Mouse (Mus musculus) heart, embryonic 16.5 days (tissue): Measurements from ENCODE around the gene C2cd4a. TPM values are rescaled to one million over a fixed set of nuclear protein-coding genes. Genes with fewer than 3 reads are reported as not detected.

Source experiments
- ATAC-seq: fragments of 200-750 bp; cut with Nextera tagmentation; replicated peaks from 2 replicates; pipeline ENCODE4 v1.8.0; 2017; ENCODE audit warnings: moderate number of reproducible peaks; ENCODE audit not compliant: insufficient read depth, low FRiP score; ENCODE audit errors: extremely low read depth
- H3K27ac ChIP-seq: fragments of 300-500 bp; sonication (generic); 2 replicates; pipeline ENCODE4 v1.5.1; 2014; ENCODE audit warnings: mild to moderate bottlenecking, low read length, control low read depth, moderate library complexity
- H3K27me3 ChIP-seq: fragments of 300-500 bp; sonication (generic); 2 replicates; pipeline ENCODE4 v1.6.1; 2014; ENCODE audit warnings: low read length, mixed read lengths; ENCODE audit not compliant: control insufficient read depth, insufficient read depth
- H3K36me3 ChIP-seq: fragments of 300-500 bp; sonication (generic); 2 replicates; pipeline ENCODE4 v1.6.1; 2014; ENCODE audit not compliant: control insufficient read depth, insufficient read depth
- H3K4me1 ChIP-seq: fragments of 300-500 bp; sonication (generic); 2 replicates; pipeline ENCODE4 v1.6.1; 2014; ENCODE audit warnings: low read length, mixed read lengths; ENCODE audit not compliant: control insufficient read depth, insufficient read depth
- H3K4me2 ChIP-seq: fragments of 300-500 bp; sonication (generic); 2 replicates; pipeline ENCODE4 v1.6.1; 2014; ENCODE audit warnings: low read depth, mild to moderate bottlenecking, control low read depth, low read length
- H3K4me3 ChIP-seq: fragments of 300-500 bp; sonication (generic); 2 replicates; pipeline ENCODE4 v1.5.1; 2014; ENCODE audit warnings: mild to moderate bottlenecking, control low read depth, low read length
- H3K9ac ChIP-seq: fragments of 300-500 bp; sonication (generic); 2 replicates; pipeline ENCODE4 v1.6.1; 2014; ENCODE audit warnings: low read length, control low read depth
- H3K9me3 ChIP-seq: fragments of 300-500 bp; sonication (generic); replicated peaks from 2 replicates; pipeline ENCODE4 v1.6.1; 2016; ENCODE audit warnings: low read length; ENCODE audit not compliant: control insufficient read depth
- WGBS: fragments of 180-500 bp; shearing (Covaris S2); extraction: QIAGEN DNeasy Blood & Tissue Kit; methylation state at CpG from one replicate; pipeline ENCODE4 v1.1.7; 2014; 5-methylcytosine and 5-hydroxymethylcytosine counted together
- polyA plus RNA-seq: library from polyadenylated mRNA; unstranded; fragments of >200 nt; fragmentation: Nextera tagmentation; extraction: Ambion mirVana; gene quantifications from 2 replicates; pipeline ENCODE4 v1.2.1, GENCODE M21; 2015

Gene C2cd4a
- polyA plus RNA-seq: 0.10 and 0.16 TPM in 2 replicates

DNA sequence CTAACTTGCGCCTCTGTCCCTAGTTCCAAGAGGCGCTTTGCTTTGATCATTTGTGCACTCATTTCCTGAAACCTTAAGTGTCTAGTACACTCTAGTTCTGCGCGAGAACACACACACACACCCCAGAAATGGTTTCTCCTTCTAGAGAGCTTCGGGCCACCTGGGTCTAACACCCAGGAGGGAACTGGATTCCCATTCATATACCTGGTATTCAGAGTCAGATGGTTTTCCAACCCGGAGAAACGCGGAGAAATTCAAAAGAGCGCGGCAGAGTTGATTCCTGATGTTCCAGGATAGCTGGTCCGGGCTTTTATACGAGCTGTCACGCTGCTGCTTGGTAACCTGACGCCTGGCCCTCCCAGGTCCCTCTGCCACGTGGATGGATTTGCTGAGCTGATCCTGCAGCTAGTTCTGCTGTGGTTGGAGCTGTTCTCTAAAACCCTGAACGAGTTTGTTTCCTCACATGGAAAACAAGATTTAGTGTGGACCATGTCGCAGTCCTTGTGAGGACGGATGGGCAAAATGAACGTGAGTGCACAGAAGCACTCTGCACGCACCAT is at the start of gene C2cd4a:
TSS of gene C2cd4a (minus strand) at position 285 of the 560 bp plus-strand sequence.
- Histone ChIP-seq H3K27ac (no peak within 1 kb of the TSS), H3K9ac (peak within 1 kb of the TSS; percentile 70), H3K36me3 (no peaks in the 10 kb centered on the region), H3K4me3 (peak within 1 kb of the TSS; percentile 64), H3K9me3 (peaks cover 3% of the 10 kb centered on the region; the same call in 1 of the 2 replicates), H3K4me2 (peak within 1 kb of the TSS; percentile 93), H3K27me3 (peaks cover 38% of the 10 kb centered on the region), H3K4me1 (peaks cover 8% of the 10 kb centered on the region; the same call in 1 of the 2 replicates)
- ATAC-seq: no peak
- WGBS: 7% methylated on average over 20 of the region's 20 CpGs

DNA sequence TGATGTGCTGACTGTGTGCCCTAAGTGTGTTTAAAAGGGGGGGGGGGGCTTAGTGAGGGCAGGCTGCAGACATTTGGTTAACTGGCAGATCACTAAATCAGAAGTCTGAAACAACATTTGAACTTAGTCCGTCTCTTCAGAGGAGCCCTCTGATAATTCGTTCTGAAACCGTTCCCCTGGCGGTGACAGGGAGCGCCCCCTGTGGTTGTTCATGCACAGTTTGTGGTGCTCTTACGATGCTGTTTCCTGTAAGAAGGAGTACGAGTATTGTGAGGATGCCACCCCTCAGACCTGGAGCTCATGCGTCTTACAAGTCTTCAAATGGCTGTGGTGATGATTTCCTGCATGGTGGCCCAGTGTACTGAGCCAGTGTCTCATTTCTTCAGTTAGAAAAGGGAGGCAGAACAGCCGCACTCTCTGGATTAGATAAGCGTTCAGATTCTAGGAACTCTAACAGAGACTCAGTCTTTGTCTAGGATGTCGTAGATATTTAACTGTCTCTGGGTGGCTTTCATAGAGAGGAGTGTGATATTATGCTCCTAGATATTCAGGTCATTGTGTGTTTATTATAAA is 46.2 kb upstream of the C2cd4a start:
- H3K27ac ChIP-seq: no peak overlapping the region
- H3K27me3 ChIP-seq: no peaks in the 10 kb centered on the region
- H3K4me3 ChIP-seq: no peak overlapping the region
- H3K4me2 ChIP-seq: no peak overlapping the region
- ATAC-seq: no peak
- H3K36me3 ChIP-seq: peaks cover 10% of the 10 kb centered on the region; the same call in 1 of the 2 replicates
- H3K4me1 ChIP-seq: no peaks in the 10 kb centered on the region
- no peaks in the 10 kb centered on the region for H3K9me3 ChIP-seq
- WGBS: 88% methylated on average over 11 of the region's 11 CpGs
- no peak overlapping the region for H3K9ac ChIP-seq

DNA sequence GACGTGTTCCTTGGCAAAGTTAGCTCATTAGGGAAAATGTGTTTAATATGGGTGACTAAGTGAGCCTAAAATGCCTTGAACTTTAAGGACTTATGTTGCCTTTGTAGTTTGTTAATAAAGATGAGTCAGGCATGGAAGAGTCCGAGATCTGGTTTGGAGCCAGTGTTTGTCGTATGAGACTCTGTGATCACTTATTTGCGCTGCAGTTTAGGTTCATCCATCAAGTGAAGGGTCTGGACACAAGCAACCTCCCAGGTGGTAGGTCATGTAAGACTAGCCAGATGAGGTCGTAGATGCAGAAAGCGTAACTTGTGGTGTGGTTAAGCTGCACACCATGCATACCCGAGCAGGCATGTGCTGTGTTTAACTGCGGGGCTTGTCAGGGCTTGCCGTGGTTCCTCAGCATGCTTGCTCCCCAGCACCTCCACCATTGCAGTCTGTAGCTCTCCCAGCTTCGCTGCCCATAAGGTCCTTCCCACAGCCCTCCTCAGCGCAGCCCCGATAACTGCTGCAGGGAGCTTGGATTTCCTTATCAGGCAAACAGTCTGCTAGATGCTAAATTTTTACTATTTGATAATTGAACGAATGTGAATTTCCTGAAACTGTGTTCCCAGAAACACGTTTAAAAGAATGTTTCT is 45.1 kb upstream of the C2cd4a start:
- H3K4me3 ChIP-seq: no peak overlapping the region
- H3K4me2 ChIP-seq: no peak overlapping the region
- H3K4me1 ChIP-seq: no peaks in the 10 kb centered on the region
- WGBS: 77% methylated on average over 14 of the region's 14 CpGs
- H3K9me3 ChIP-seq: no peaks in the 10 kb centered on the region
- H3K27ac ChIP-seq: no peak overlapping the region
- H3K36me3 ChIP-seq: peaks cover 10% of the 10 kb centered on the region; the same call in 1 of the 2 replicates
- ATAC-seq: no peak
- no peaks in the 10 kb centered on the region for H3K27me3 ChIP-seq
- no peak overlapping the region for H3K9ac ChIP-seq

DNA sequence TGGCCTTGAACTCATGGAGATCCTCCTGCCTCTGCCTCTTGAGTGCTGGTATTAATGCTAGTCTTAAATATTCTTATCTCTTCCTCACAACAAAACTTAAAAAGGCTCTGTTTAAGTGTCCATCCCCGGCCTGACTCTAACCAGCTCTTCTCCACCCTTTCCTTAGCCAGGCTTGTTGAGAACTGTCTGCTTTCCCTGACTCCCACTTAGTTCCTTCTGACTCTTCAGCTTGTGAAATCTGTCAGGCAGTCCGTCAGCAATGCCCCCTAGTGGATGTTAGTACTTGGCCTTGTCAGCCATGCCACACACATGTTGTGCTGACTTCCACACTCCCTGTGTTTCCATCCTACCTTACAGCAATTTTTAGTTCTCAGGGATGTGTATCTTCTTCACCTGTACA is 43.2 kb upstream of the C2cd4a start:
- H3K4me1 ChIP-seq: no peaks in the 10 kb centered on the region
- ATAC-seq: no peak
- WGBS: 48% methylated on average over 2 of the region's 2 CpGs
- no peak overlapping the region for H3K4me3 ChIP-seq
- H3K36me3 ChIP-seq: peaks cover 5% of the 10 kb centered on the region; the same call in 1 of the 2 replicates
- H3K27me3 ChIP-seq: no peaks in the 10 kb centered on the region
- no peaks in the 10 kb centered on the region for H3K9me3 ChIP-seq
- no peak overlapping the region for H3K4me2 ChIP-seq
- no peak overlapping the region for H3K27ac ChIP-seq
- H3K9ac ChIP-seq: no peak overlapping the region

DNA sequence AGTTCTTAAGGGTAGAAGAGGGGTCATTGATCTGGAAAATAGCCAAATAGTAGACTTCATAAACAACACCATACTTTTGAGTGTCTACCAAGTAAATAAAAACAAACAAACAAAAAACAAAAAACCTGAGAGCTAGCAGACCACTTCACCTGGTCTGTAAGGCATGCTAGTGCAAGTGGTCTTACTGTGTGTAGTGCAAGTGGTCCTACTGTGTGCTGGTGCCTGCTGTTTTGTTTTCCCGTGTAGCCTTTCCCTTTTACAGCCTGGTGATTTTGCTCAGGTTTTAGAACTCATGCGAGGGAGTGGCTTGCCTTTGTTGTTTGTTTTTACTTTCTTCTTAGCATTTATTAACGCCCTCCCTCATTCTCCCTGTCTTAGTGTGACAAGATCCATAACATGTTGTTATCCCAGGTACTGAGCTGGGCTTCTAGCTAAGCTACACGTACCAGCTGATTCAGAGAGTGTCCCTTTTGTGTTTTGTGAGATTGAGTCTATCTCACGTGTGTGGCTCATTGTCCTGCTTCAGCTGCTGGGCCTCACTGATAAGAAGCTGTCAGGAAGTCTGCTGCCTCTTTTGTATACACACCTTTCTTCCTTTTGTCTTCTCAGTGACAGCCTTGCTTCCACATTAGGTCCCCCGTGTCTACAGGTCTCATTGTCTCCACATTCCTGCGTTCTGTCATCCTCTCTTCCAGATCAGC is 42.5 kb upstream of the C2cd4a start:
- no peaks in the 10 kb centered on the region for H3K4me1 ChIP-seq
- no peaks in the 10 kb centered on the region for H3K27me3 ChIP-seq
- no peak for ATAC-seq
- 62% methylated on average over 7 of the region's 7 CpGs for WGBS
- H3K9ac ChIP-seq: no peak overlapping the region
- 0 out of 2 replicates have a peak, but pooled peaks cover 5% of the 10 kb centered on the region for H3K36me3 ChIP-seq
- H3K4me2 ChIP-seq: no peak overlapping the region
- no peaks in the 10 kb centered on the region for H3K9me3 ChIP-seq
- no peak overlapping the region for H3K27ac ChIP-seq
- H3K4me3 ChIP-seq: no peak overlapping the region

DNA sequence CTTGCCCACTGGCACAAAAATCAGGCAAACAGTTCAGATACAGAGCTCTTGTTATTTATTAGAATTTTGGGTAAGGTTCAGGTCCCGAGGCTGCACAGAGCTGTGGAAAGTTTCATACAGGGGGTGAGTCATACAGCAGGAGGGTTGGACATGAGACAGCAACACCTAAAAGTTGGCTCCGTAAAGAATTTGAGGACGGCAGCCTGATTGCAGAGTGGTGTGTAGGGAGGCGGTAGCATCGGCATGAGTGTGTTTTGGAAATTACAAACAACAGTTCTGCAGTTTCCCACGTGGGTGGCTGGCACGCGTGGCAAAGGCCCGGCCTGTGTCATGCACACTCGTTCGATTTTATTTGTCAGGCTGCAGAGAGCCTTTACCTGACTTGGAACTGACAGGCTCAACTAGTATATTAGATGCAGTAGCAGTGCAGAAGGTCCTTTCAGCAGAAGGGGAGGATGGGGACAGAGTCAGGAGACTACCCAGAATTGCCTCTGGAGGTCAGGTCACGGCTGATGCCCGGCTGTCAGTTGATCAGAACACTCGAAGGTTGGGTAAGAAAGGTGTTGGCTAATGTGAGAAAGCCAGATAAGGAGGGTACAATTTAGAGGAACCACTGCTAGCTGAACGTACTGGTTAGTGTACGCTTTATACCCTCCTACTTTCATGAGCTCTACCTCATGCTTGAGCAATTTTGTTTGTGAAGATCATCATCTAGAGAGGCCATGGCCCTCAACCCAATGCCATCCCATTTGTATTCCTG is 37.7 kb upstream of the C2cd4a start:
- no peaks in the 10 kb centered on the region for H3K9me3 ChIP-seq
- no peak overlapping the region for H3K27ac ChIP-seq
- H3K4me1 ChIP-seq: no peaks in the 10 kb centered on the region
- H3K36me3 ChIP-seq: no peaks in the 10 kb centered on the region
- 70% methylated on average over 16 of the region's 16 CpGs for WGBS
- H3K27me3 ChIP-seq: no peaks in the 10 kb centered on the region
- no peak overlapping the region for H3K4me2 ChIP-seq
- ATAC-seq: no peak
- no peak overlapping the region for H3K9ac ChIP-seq
- no peak overlapping the region for H3K4me3 ChIP-seq

DNA sequence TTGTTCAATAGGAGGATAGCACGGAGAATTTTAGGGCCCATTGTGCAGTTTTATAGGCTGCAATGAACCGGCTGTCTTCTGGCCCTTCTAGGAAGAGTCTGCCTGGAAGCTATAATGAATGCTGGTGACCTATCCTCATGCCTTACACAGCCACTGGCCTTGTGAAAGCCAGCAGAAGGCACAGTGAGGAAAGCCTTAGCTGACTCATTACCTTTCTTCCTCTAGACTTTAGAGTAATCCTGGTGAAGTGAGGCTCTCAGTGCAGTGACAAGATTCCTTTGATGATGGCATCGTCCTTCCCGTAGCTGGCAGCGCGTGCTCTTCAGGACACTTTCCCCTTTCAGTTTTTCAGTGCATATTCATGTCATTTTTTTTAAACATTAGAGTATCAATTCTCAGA is 35.3 kb upstream of the C2cd4a start:
- Histone ChIP-seq H3K4me2 (no peak overlapping the region), H3K4me3 (no peak overlapping the region), H3K36me3 (no peaks in the 10 kb centered on the region), H3K9ac (no peak overlapping the region), H3K27ac (no peak overlapping the region), H3K27me3 (no peaks in the 10 kb centered on the region), H3K4me1 (no peaks in the 10 kb centered on the region), H3K9me3 (no peaks in the 10 kb centered on the region)
- no peak for ATAC-seq
- 80% methylated on average over 6 of the region's 6 CpGs for WGBS

DNA sequence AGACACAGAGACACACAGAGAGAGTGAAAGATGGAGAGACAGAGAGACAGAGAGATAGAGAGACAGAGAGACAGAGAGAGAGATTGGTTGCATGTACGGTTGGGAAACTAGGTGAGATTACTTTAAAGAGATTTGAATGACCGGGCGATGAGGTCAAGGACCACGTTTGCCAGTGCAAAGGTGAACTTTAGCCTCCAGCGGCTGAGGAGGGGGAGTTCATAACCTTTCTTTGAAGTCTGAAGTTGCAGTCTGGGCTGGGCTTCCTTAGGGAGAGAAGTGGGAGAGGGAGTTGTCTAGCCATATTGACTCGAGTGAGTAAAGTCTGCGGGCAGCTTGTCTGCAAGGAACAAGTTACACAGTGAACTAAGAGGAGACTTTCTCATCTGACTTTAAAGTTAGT is 33.3 kb upstream of the C2cd4a start:
- no peak overlapping the region for H3K4me3 ChIP-seq
- no peaks in the 10 kb centered on the region for H3K9me3 ChIP-seq
- no peak overlapping the region for H3K4me2 ChIP-seq
- H3K9ac ChIP-seq: no peak overlapping the region
- H3K36me3 ChIP-seq: peaks cover 4% of the 10 kb centered on the region; the same call in 1 of the 2 replicates
- H3K4me1 ChIP-seq: no peaks in the 10 kb centered on the region
- no peak overlapping the region for H3K27ac ChIP-seq
- no peaks in the 10 kb centered on the region for H3K27me3 ChIP-seq
- ATAC-seq: no peak
- 53% methylated on average over 7 of the region's 7 CpGs for WGBS
